Mouse (Mus musculus) small intestine, adult 2 months (tissue): Measurements from ENCODE around the gene Itga2.

Experiments used
- CTCF ChIP-seq: fragments of 200-500 bp; IDR thresholded peaks from 2 replicates; pipeline ENCODE4 v1.5.1; 2012; ENCODE audit warnings: low read depth, mild to moderate bottlenecking, control low read depth, inconsistent platforms, low read length, moderate library complexity, mixed read lengths; ENCODE audit not compliant: insufficient replicate concordance, insufficient read length; ENCODE audit errors: extremely low read depth
- POLR2A ChIP-seq: fragments of 200-500 bp; IDR thresholded peaks from 2 replicates; pipeline ENCODE4 v1.6.1; 2012; ENCODE audit warnings: low read depth, mild to moderate bottlenecking, control low read depth, inconsistent platforms, low read length, moderate library complexity

DNA sequence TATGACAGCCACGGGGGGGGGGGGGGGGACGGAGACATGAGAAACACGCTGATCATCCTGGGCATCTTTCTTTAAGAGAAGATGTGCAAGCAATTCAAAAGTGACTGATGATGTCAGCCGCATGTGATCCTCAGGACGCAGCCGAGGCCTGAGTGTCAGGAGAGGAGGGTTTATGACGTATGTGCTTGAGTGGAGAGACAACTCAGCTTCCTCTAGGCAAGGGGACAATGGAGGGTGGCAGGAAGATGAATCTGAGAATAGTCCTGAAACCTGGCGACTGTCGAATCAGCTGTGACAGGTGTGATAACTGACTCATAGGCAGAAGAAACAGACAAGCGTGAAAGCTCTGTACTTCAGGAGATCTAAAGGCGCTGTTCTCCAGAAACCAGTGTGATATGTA lies 53.2 kb downstream of the Itga2 start:
- TF ChIP-seq CTCF: no peak
- TF ChIP-seq POLR2A: no peak
